Mouse (Mus musculus) neural tube, embryonic 15.5 days (tissue): Measurements from ENCODE around the gene Lonrf2. TPM values are rescaled to one million over a fixed set of nuclear protein-coding genes. Genes with fewer than 3 reads are reported as not detected.

Experiments
- ATAC-seq: fragments of 200-750 bp; cut with Nextera tagmentation; 2 replicates; pipeline ENCODE4 v1.8.0; 2017; ENCODE audit warnings: mild to moderate bottlenecking, moderate TSS enrichment, moderate library complexity; ENCODE audit not compliant: low FRiP score
- H3K27ac ChIP-seq: fragments of 300-500 bp; sonication (generic); replicated peaks from 2 replicates; pipeline ENCODE4 v1.5.1; 2015; ENCODE audit warnings: mild to moderate bottlenecking, inconsistent platforms
- H3K27me3 ChIP-seq: fragments of 300-500 bp; sonication (generic); replicated peaks from 2 replicates; pipeline ENCODE4 v1.6.1; 2015; ENCODE audit warnings: inconsistent platforms
- H3K36me3 ChIP-seq: fragments of 300-500 bp; sonication (generic); 2 replicates; pipeline ENCODE4 v1.6.1; 2015; ENCODE audit warnings: inconsistent platforms
- H3K4me1 ChIP-seq: fragments of 300-500 bp; sonication (generic); 2 replicates; pipeline ENCODE4 v1.6.1; 2015; ENCODE audit warnings: inconsistent platforms
- H3K4me2 ChIP-seq: fragments of 300-500 bp; sonication (generic); 2 replicates; pipeline ENCODE4 v1.6.1; 2015; ENCODE audit warnings: inconsistent platforms, mild to moderate bottlenecking, moderate library complexity
- H3K4me3 ChIP-seq: fragments of 300-500 bp; sonication (generic); replicated peaks from 2 replicates; pipeline ENCODE4 v1.5.1; 2015; ENCODE audit warnings: mild to moderate bottlenecking, inconsistent platforms
- H3K9ac ChIP-seq: fragments of 300-500 bp; sonication (generic); replicated peaks from 2 replicates; pipeline ENCODE4 v1.6.1; 2015; ENCODE audit warnings: mild to moderate bottlenecking, inconsistent platforms
- H3K9me3 ChIP-seq: fragments of 300-500 bp; sonication (generic); replicated peaks from 2 replicates; pipeline ENCODE4 v1.6.1; 2016; ENCODE audit warnings: inconsistent platforms
- WGBS: fragments of 180-500 bp; shearing (Covaris S2); methylation state at CpG from one replicate; pipeline ENCODE4 v1.1.7; 2015; ENCODE audit warnings: mixed read lengths; 5-methylcytosine and 5-hydroxymethylcytosine counted together
- polyA plus RNA-seq: library from polyadenylated mRNA; unstranded; fragments of >200 nt; fragmentation: Nextera tagmentation; extraction: Ambion mirVana; gene quantifications from 2 replicates; pipeline ENCODE4 v1.2.1, GENCODE M21; 2015

Lonrf2 gene
- polyA plus RNA-seq, 1 experiment from 2014 or later, result 22.6 TPM

- peaks cover 13% of the 10 kb centered on the region; the same call in 1 of the 2 replicates for H3K4me1 ChIP-seq
- H3K4me2 ChIP-seq, result no peak overlapping the region
- no peaks in the 10 kb centered on the region for H3K9me3 ChIP-seq
- no peak overlapping the region for H3K4me3 ChIP-seq
- no peak for ATAC-seq
- no peak overlapping the region for H3K9ac ChIP-seq
- no peaks in the 10 kb centered on the region for H3K27me3 ChIP-seq
- H3K27ac ChIP-seq, result no peak overlapping the region
- 75% methylated on average over 9 of the region's 9 CpGs for WGBS
- H3K36me3 ChIP-seq, result peaks cover 17% of the 10 kb centered on the region
Measured at GRCm38 (mm10) chr1:38791016-38791810, 45.3 kb downstream of the Lonrf2 start.

GRCm38 (mm10) chr1:38789988-38790602 is 46.4 kb downstream of the Lonrf2 start:
- Histone ChIP-seq H3K4me1 (peaks cover 10% of the 10 kb centered on the region; the same call in 1 of the 2 replicates), H3K4me3 (no peak overlapping the region), H3K27ac (peak overlapping the region; percentile 63), H3K27me3 (no peaks in the 10 kb centered on the region), H3K9ac (no peak overlapping the region), H3K9me3 (no peaks in the 10 kb centered on the region), H3K4me2 (no peak overlapping the region), H3K36me3 (peaks cover 17% of the 10 kb centered on the region)
- WGBS, result 22% methylated on average over 7 of the region's 7 CpGs
- no peak for ATAC-seq

DNA sequence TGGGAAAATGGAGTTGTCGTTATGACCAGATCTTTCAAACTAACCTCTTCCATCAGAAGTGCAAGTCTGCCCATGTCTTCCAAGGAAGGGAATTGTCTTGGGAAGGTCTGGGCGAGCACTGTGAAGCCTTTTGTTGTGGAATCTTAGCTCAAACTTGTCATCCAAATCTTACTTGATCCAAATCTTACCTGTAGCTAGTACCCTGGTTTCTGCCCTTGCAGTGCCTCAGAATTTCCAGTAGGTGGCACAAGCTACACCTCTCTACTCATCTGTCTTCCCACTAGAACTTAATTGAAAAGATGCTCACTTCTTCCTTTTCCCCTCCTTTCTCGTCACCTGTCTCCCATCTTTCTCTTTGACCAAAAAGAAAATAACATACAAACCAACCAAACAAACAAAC is 47.6 kb downstream of the Lonrf2 start:
- no peak for ATAC-seq
- no peak overlapping the region for H3K27ac ChIP-seq
- peaks cover 10% of the 10 kb centered on the region; the same call in 1 of the 2 replicates for H3K4me1 ChIP-seq
- no peaks in the 10 kb centered on the region for H3K27me3 ChIP-seq
- no peak overlapping the region for H3K4me2 ChIP-seq
- WGBS, result 73% methylated on average over 3 of the region's 3 CpGs
- no peaks in the 10 kb centered on the region for H3K9me3 ChIP-seq
- peaks cover 17% of the 10 kb centered on the region for H3K36me3 ChIP-seq
- no peak overlapping the region for H3K4me3 ChIP-seq
- H3K9ac ChIP-seq, result no peak overlapping the region

GRCm38 (mm10) chr1:38787443-38787842 is 49.1 kb downstream of the Lonrf2 start:
- H3K9ac ChIP-seq, result no peak overlapping the region
- peak; percentile 42 for ATAC-seq
- H3K4me2 ChIP-seq, result no peak overlapping the region
- no peaks in the 10 kb centered on the region for H3K9me3 ChIP-seq
- peaks cover 10% of the 10 kb centered on the region; the same call in 1 of the 2 replicates for H3K4me1 ChIP-seq
- H3K27me3 ChIP-seq, result no peaks in the 10 kb centered on the region
- 4% methylated on average over 5 of the region's 5 CpGs for WGBS
- 0 out of 2 replicates have a peak overlapping the region, but pooled peaks have one; percentile 13 for H3K27ac ChIP-seq
- H3K4me3 ChIP-seq, result no peak overlapping the region
- peaks cover 11% of the 10 kb centered on the region; the same call in 1 of the 2 replicates for H3K36me3 ChIP-seq

GRCm38 (mm10) chr1:38786358-38786757 is 50.2 kb downstream of the Lonrf2 start:
- no peaks in the 10 kb centered on the region for H3K27me3 ChIP-seq
- no peak overlapping the region for H3K9ac ChIP-seq
- H3K4me3 ChIP-seq, result no peak overlapping the region
- H3K27ac ChIP-seq, result no peak overlapping the region
- H3K4me1 ChIP-seq, result peaks cover 10% of the 10 kb centered on the region; the same call in 1 of the 2 replicates
- no peaks in the 10 kb centered on the region for H3K9me3 ChIP-seq
- 69% methylated on average over 7 of the region's 7 CpGs for WGBS
- H3K4me2 ChIP-seq, result no peak overlapping the region
- no peak for ATAC-seq
- peaks cover 8% of the 10 kb centered on the region; the same call in 1 of the 2 replicates for H3K36me3 ChIP-seq

DNA sequence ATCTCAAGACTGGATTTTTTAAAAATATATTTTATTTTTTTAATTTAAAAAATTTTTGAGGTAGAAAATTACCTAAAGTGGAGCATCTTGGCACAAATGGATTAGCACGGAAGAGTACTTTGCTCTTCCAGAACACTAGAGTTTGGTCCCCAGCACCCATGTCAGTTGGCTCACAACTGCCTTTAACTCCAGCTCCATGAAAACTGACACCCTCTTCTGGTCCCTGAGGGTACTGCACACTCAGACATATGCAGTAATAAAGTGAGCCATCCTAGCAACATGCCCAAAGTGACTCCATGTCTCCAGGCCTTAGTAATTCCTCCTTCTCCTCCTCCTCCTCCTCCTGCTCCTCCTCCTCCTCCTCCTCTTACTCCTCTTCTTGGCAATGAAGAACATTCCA is 58.2 kb downstream of the Lonrf2 start:
- Histone ChIP-seq H3K27ac (no peak overlapping the region), H3K4me1 (no peaks in the 10 kb centered on the region), H3K4me2 (no peak overlapping the region), H3K36me3 (no peaks in the 10 kb centered on the region), H3K9me3 (no peaks in the 10 kb centered on the region), H3K4me3 (no peak overlapping the region), H3K9ac (no peak overlapping the region), H3K27me3 (no peaks in the 10 kb centered on the region)
- 94% methylated on average over 1 of the region's 1 CpGs for WGBS
- no peak for ATAC-seq

DNA sequence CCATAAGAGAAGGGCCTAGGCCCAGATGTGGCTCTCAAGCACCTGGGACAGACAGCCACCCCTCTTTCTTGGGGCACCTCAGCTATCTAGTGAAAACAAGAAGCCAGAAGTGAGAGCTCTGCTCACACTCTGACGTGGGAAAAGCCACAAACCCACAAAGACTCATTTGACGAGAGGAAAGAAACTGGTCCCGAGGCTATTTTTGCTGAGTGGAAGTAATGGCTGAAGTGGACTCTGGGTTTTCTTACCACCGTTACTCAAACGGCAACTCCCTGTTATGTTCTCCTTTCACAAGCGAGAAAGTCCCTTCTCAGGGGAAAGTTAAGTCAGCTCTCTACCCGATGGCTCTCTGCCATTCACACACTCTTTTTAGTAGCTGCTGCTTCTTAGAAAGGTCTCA is 59.0 kb downstream of the Lonrf2 start:
- no peak for ATAC-seq
- Histone ChIP-seq H3K4me3 (no peak overlapping the region), H3K27ac (no peak overlapping the region), H3K4me1 (no peaks in the 10 kb centered on the region), H3K27me3 (no peaks in the 10 kb centered on the region), H3K36me3 (no peaks in the 10 kb centered on the region), H3K4me2 (no peak overlapping the region), H3K9ac (no peak overlapping the region), H3K9me3 (no peaks in the 10 kb centered on the region)
- WGBS, result 81% methylated on average over 7 of the region's 7 CpGs

GRCm38 (mm10) chr1:38775713-38776112 is 60.8 kb downstream of the Lonrf2 start:
- no peak overlapping the region for H3K9ac ChIP-seq
- ATAC-seq, result no peak
- no peaks in the 10 kb centered on the region for H3K9me3 ChIP-seq
- no peaks in the 10 kb centered on the region for H3K4me1 ChIP-seq
- 96% methylated on average over 5 of the region's 5 CpGs for WGBS
- no peak overlapping the region for H3K27ac ChIP-seq
- H3K36me3 ChIP-seq, result no peaks in the 10 kb centered on the region
- no peaks in the 10 kb centered on the region for H3K27me3 ChIP-seq
- H3K4me2 ChIP-seq, result no peak overlapping the region
- no peak overlapping the region for H3K4me3 ChIP-seq

DNA sequence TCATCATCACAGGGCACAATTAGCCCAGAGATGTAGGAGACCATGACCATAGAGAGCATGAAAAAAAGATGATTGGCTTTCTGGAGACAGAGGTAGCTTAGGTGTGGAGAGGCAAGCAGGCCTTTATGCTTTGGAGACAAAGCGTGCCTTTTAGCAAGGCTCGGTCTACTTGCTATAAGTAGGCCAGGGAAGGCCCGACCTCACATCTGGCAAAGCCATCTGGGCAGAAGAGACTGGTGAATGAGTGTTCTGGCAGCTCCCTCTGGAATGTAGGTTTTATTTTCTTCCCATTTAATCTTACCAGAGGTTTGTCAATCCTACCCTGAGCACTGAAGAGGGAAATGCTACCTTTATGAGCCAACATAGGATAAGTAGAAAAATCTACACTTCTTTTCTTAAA is 65.8 kb downstream of the Lonrf2 start:
- H3K27me3 ChIP-seq, result no peaks in the 10 kb centered on the region
- ATAC-seq, result no peak
- no peak overlapping the region for H3K27ac ChIP-seq
- H3K9ac ChIP-seq, result no peak overlapping the region
- peaks cover 22% of the 10 kb centered on the region for H3K4me1 ChIP-seq
- H3K9me3 ChIP-seq, result no peaks in the 10 kb centered on the region
- no peaks in the 10 kb centered on the region for H3K36me3 ChIP-seq
- WGBS, result 72% methylated on average over 3 of the region's 3 CpGs
- no peak overlapping the region for H3K4me2 ChIP-seq
- no peak overlapping the region for H3K4me3 ChIP-seq

GRCm38 (mm10) chr1:38769920-38770319 is 66.6 kb downstream of the Lonrf2 start:
- Histone ChIP-seq H3K9me3 (no peaks in the 10 kb centered on the region), H3K4me3 (no peak overlapping the region), H3K27me3 (no peaks in the 10 kb centered on the region), H3K27ac (no peak overlapping the region), H3K4me1 (peaks cover 24% of the 10 kb centered on the region), H3K9ac (no peak overlapping the region), H3K36me3 (no peaks in the 10 kb centered on the region), H3K4me2 (no peak overlapping the region)
- 20% methylated on average over 6 of the region's 6 CpGs for WGBS
- no peak for ATAC-seq

DNA sequence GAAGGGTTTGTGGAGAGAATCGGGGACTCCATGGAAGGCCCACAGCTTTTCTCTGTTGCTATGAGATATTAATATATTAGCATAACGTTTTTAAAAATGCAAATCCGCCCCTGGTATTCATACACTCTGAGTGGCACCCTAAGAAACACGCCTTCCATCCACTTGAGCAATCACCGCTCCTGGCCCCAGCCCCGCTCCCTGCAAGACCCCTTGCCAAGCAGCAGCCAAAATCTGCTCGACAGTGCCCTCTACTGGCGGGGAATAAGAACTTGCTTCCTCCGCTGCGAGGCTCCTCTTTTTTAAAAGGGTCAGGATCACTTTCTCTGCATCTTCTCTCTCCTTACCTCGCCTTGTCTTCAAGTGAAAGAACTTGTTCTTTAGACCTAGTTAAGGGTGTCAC is 68.7 kb downstream of the Lonrf2 start:
- no peak overlapping the region for H3K27ac ChIP-seq
- no peak overlapping the region for H3K9ac ChIP-seq
- WGBS, result 6% methylated on average over 11 of the region's 11 CpGs
- no peaks in the 10 kb centered on the region for H3K36me3 ChIP-seq
- no peaks in the 10 kb centered on the region for H3K27me3 ChIP-seq
- H3K4me1 ChIP-seq, result peaks cover 32% of the 10 kb centered on the region
- no peaks in the 10 kb centered on the region for H3K9me3 ChIP-seq
- peak overlapping the region; percentile 16; the same call in 1 of the 2 replicates for H3K4me2 ChIP-seq
- ATAC-seq, result peak; percentile 53; the same call in 1 of the 2 replicates
- H3K4me3 ChIP-seq, result no peak overlapping the region
